21 mouse cellular contexts compared by ENCODE assay signal in the genomic region with DNA sequence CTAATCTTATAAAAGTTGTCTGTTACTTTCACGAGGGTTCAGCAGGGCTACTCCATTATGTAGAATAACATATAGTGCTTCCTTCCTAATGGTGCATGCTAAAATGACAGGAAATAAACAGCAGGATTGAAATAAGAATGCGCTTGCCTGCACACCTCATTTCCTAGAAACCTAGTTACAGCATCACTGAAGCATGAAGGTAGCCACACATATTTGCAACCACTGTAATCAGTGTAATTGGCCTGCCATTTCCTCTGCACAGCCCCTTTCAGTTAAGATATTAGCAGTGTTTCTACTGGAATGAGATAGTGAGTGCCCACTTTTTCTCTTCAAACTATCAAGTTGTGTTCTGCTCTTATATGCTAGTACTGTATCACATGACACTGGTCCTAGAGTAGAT.
DNase-seq lines count a peak whose midpoint lies in the region; ATAC-seq and TF ChIP-seq lines count a peak whose summit lies in the region.
"Had no signal": no experiment of that assay in that cellular context is flagged by ENCODE, and none has a peak within 500 bp of the region (broad histone marks: within the 10 kb centered on the region; RNA-seq: fewer than 3 reads in every experiment).

No protein-coding gene starts in this region.

- no peaks in the 10 kb centered on the region for H3K4me1 ChIP-seq in kidney, embryonic 16.5 days (ENCODE audit: insufficient read depth, low read length)
- no peaks in the 10 kb centered on the region for H3K4me1 ChIP-seq in intestine, postnatal 0 days (replicated peaks; ENCODE audit: control insufficient read depth, insufficient read depth, low read length)
- H3K4me1 ChIP-seq: embryonic facial prominence, embryonic 15.5 days; forebrain, embryonic 10.5 days; heart, embryonic 12.5 days; hindbrain, embryonic 15.5 days had no signal

- H3K27ac ChIP-seq in kidney, embryonic 16.5 days (ENCODE audit: low read length), result no peak overlapping the region
- H3K27ac ChIP-seq in intestine, postnatal 0 days (ENCODE audit: low read depth, low read length), result no peak overlapping the region
- H3K27ac ChIP-seq: embryonic facial prominence, embryonic 15.5 days; forebrain, embryonic 10.5 days; gastrocnemius, adult 2 months; hindbrain, embryonic 15.5 days had no signal

- no peaks in the 10 kb centered on the region for H3K36me3 ChIP-seq in kidney, embryonic 16.5 days (ENCODE audit: insufficient read depth, low read length)
- no peaks in the 10 kb centered on the region for H3K36me3 ChIP-seq in intestine, postnatal 0 days (ENCODE audit: control insufficient read depth, insufficient read depth)
- H3K36me3 ChIP-seq: embryonic facial prominence, embryonic 15.5 days; forebrain, embryonic 10.5 days; heart, embryonic 12.5 days; hindbrain, embryonic 15.5 days had no signal

- CTCF ChIA-PET in Patski (lab: Charles Lee), result no interaction called here

- H3K4me2 ChIP-seq in kidney, embryonic 16.5 days (replicated peaks; ENCODE audit: low read depth, low read length), result no peak overlapping the region
- H3K4me2 ChIP-seq in intestine, postnatal 0 days (replicated peaks; ENCODE audit: low read depth), result no peak overlapping the region
- H3K4me2 ChIP-seq: embryonic facial prominence, embryonic 15.5 days; heart, embryonic 12.5 days; hindbrain, embryonic 15.5 days had no signal

- no peak overlapping the region for H3K4me3 ChIP-seq in kidney, embryonic 16.5 days (ENCODE audit: low read length)
- no peak overlapping the region for H3K4me3 ChIP-seq in intestine, postnatal 0 days (ENCODE audit: low read depth, low read length)
- H3K4me3 ChIP-seq: embryonic facial prominence, embryonic 15.5 days; erythroblast, embryonic 14.5 days; forebrain, embryonic 10.5 days; gastrocnemius, adult 2 months; heart, embryonic 12.5 days; hindbrain, embryonic 15.5 days had no signal

- no peaks in the 10 kb centered on the region for H3K27me3 ChIP-seq in Patski
- H3K27me3 ChIP-seq in kidney, embryonic 16.5 days (ENCODE audit: insufficient read depth, low read length), result no peaks in the 10 kb centered on the region
- no peaks in the 10 kb centered on the region for H3K27me3 ChIP-seq in intestine, postnatal 0 days (replicated peaks; ENCODE audit: control insufficient read depth, insufficient read depth, low read length)
- H3K27me3 ChIP-seq: CH12.LX; embryonic facial prominence, embryonic 15.5 days; heart, embryonic 12.5 days; hindbrain, embryonic 15.5 days had no signal

- POLR2A ChIA-PET in Patski (lab: Charles Lee), result no interaction called here

- in situ Hi-C loops in Patski (cut with MboI; ENCODE audit: low pct_unique_long_range_greater_than_20kb), result no loop called here

- H3K9ac ChIP-seq in kidney, embryonic 16.5 days (replicated peaks; ENCODE audit: low read length), result no peak overlapping the region
- H3K9ac ChIP-seq in intestine, postnatal 0 days (ENCODE audit: low read depth, low read length), result no peak overlapping the region
- H3K9ac ChIP-seq: embryonic facial prominence, embryonic 15.5 days; heart, embryonic 12.5 days; hindbrain, embryonic 15.5 days had no signal

- whole genome bisulfite sequencing in kidney, embryonic 16.5 days, result 51% methylated on average over 2 of the region's 2 CpGs
- WGBS in intestine, postnatal 0 days, result 66% methylated on average over 2 of the region's 2 CpGs

- TF ChIP-seq CTCF in Patski (IDR thresholded peaks at IDR 0.05), result no peak
- TF ChIP-seq CTCF in intestine, postnatal 0 days (IDR thresholded peaks at IDR 0.05; ENCODE audit: low read depth), result no peak

- no peaks in the 10 kb centered on the region for H3K9me3 ChIP-seq in kidney, embryonic 16.5 days (ENCODE audit: low read length)
- no peaks in the 10 kb centered on the region for H3K9me3 ChIP-seq in intestine, postnatal 0 days (ENCODE audit: control insufficient read depth)
- H3K9me3 ChIP-seq: embryonic facial prominence, embryonic 15.5 days; forebrain, embryonic 10.5 days; heart, embryonic 12.5 days; hindbrain, embryonic 15.5 days had no signal

- ATAC-seq in Patski, result peak; percentile 86
- ATAC-seq in kidney, embryonic 16.5 days (ENCODE audit: low FRiP score, low TSS enrichment), result peak; percentile 89
- no peak for ATAC-seq in cerebellum, adult (ENCODE audit: insufficient number of reproducible peaks, low FRiP score, low TSS enrichment)
- no peak for ATAC-seq in intestine, postnatal 0 days
- ATAC-seq: forebrain, embryonic 14.5 days had no signal

- DNase-seq in Patski (ENCODE audit: low read depth, low spot score), result no peak
- peak; percentile 9 to 19 for DNase-seq in kidney, adult 8-10 months
- DNase-seq in retina, embryonic 14.5 days (ENCODE audit: low spot score), result peak; percentile 7
- no peak for DNase-seq in layer of hippocampus, postnatal 25 days (ENCODE audit: extremely low spot score in 1 of 2, low spot score in 1 of 2)
- DNase-seq: adrenal gland, adult 8-10 months; cerebellum, adult 2 months; cerebellum, postnatal 10 days; embryo, embryonic 11 days; gastrocnemius, adult 2 months; gastrocnemius, postnatal 25 days; heart, postnatal 36 days had no signal

Comparison
In these comparisons a context has a peak if more than half of its experiments do, and no peak if none do; other contexts are left out.
1. ATAC-seq: peak in Patski (single experiment) and kidney, embryonic 16.5 days (single experiment); none in cerebellum, adult (single experiment) and intestine, postnatal 0 days (single experiment).
2. DNase-seq: peak in kidney, adult 8-10 months (2 of 2) and retina, embryonic 14.5 days (single experiment); none in Patski (single experiment) and layer of hippocampus, postnatal 25 days (0 of 2).